Mouse (Mus musculus) hindbrain, embryonic 16.5 days (tissue): ENCODE measurements at regions not wholly inside any gene's neighbourhood (a gene's known extent, or its start where the extent isn't known, plus 50 kb on each side); places are given as distances from the start of the nearest gene placed in this dataset.

Source experiments
- ATAC-seq: fragments of 200-750 bp; cut with Nextera tagmentation; 2 replicates; pipeline ENCODE4 v1.8.0; 2017; ENCODE audit warnings: moderate TSS enrichment, moderate library complexity
- H3K27ac ChIP-seq: fragments of 300-500 bp; sonication (generic); 2 replicates; pipeline ENCODE4 v1.5.1; 2014; ENCODE audit warnings: low read depth, mild to moderate bottlenecking, control low read depth, low read length, moderate library complexity
- H3K27me3 ChIP-seq: fragments of 300-500 bp; sonication (generic); replicated peaks from 2 replicates; pipeline ENCODE4 v1.6.1; 2014; ENCODE audit warnings: low read length; ENCODE audit not compliant: control insufficient read depth, insufficient read depth
- H3K36me3 ChIP-seq: fragments of 300-500 bp; sonication (generic); 2 replicates; pipeline ENCODE4 v1.6.1; 2014; ENCODE audit warnings: mild to moderate bottlenecking, low read length, moderate library complexity, mixed read lengths; ENCODE audit not compliant: control insufficient read depth, insufficient read depth
- H3K4me1 ChIP-seq: fragments of 300-500 bp; sonication (generic); 2 replicates; pipeline ENCODE4 v1.6.1; 2014; ENCODE audit warnings: low read depth, low read length; ENCODE audit not compliant: control insufficient read depth, insufficient read depth
- H3K4me2 ChIP-seq: fragments of 300-500 bp; sonication (generic); 2 replicates; pipeline ENCODE4 v1.6.1; 2014; ENCODE audit warnings: mild to moderate bottlenecking, low read length, control low read depth, moderate library complexity
- H3K4me3 ChIP-seq: fragments of 300-500 bp; sonication (generic); 2 replicates; pipeline ENCODE4 v1.5.1; 2014; ENCODE audit warnings: mild to moderate bottlenecking, low read length, control low read depth, moderate library complexity
- H3K9ac ChIP-seq: fragments of 300-500 bp; sonication (generic); 2 replicates; pipeline ENCODE4 v1.6.1; 2014; ENCODE audit warnings: low read depth, mild to moderate bottlenecking, control low read depth, low read length, moderate library complexity
- H3K9me3 ChIP-seq: fragments of 300-500 bp; sonication (generic); 2 replicates; pipeline ENCODE4 v1.6.1; 2014; ENCODE audit warnings: mild to moderate bottlenecking, low read length, moderate library complexity; ENCODE audit not compliant: control insufficient read depth
- WGBS: fragments of 180-500 bp; shearing (Covaris S2); extraction: QIAGEN DNeasy Blood & Tissue Kit; methylation state at CpG from one replicate; pipeline ENCODE4 v1.1.7; 2014; 5-methylcytosine and 5-hydroxymethylcytosine counted together

GRCm38 (mm10) chr7:88214713-88215198, 63.1 kb upstream of the Ctsc start:
- no peak for ATAC-seq
- Histone ChIP-seq H3K9ac (no peak overlapping the region), H3K4me3 (no peak overlapping the region), H3K27me3 (no peaks in the 10 kb centered on the region), H3K9me3 (no peaks in the 10 kb centered on the region), H3K4me1 (no peaks in the 10 kb centered on the region), H3K27ac (no peak overlapping the region), H3K36me3 (no peaks in the 10 kb centered on the region), H3K4me2 (no peak overlapping the region)
- 44% methylated on average over 2 of the region's 2 CpGs for WGBS

GRCm38 (mm10) chr7:88215425-88215824, 62.5 kb upstream of the Ctsc start:
- WGBS = 96% methylated on average over 1 of the region's 1 CpGs
- Histone ChIP-seq H3K27ac (no peak overlapping the region), H3K4me2 (no peak overlapping the region), H3K27me3 (no peaks in the 10 kb centered on the region), H3K36me3 (no peaks in the 10 kb centered on the region), H3K4me3 (no peak overlapping the region), H3K9ac (no peak overlapping the region), H3K9me3 (no peaks in the 10 kb centered on the region), H3K4me1 (no peaks in the 10 kb centered on the region)
- ATAC-seq = no peak

DNA sequence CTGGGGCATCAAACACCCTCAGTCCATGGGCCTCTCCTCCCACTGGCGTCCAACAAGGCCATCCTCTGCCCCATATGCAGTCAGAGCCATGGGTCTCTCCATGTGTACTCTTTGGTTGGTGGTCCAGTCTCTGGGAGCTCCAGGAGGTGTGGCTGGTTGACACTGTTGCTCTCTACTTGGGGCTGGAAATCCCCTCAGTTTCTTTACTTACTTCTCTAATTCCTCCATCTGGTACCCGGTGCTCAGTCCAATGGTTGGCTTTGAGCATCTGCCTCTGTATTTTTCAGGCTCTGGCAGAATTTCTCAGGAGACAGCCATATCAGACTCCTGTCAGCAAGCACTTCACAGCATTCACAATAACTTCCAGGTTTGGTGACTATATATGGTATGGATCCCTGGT, 55.7 kb upstream of the Ctsc start:
- Histone ChIP-seq H3K36me3 (no peaks in the 10 kb centered on the region), H3K9ac (no peak overlapping the region), H3K27ac (no peak overlapping the region), H3K9me3 (no peaks in the 10 kb centered on the region), H3K4me1 (no peaks in the 10 kb centered on the region), H3K4me2 (no peak overlapping the region), H3K27me3 (no peaks in the 10 kb centered on the region), H3K4me3 (no peak overlapping the region)
- 88% methylated on average over 2 of the region's 2 CpGs for WGBS
- ATAC-seq = no peak

DNA sequence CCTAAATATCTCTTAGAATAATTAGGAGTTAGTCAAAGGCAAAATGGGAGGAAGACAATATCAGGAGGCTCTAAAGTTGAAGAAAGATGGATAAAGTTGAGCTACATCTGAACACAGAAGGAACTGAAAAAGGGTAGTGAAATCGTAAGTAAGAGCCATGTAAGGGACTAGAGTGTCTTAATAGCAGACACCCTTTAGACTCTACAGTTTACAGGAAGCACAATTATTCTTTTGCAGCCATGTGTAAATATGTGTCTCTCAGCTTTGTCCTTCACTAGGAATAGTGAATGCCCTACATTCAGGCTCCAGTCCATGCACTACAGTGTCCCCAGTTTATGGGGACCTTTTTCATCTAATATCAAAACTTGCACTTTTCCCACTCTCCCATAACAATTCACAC, 52.1 kb upstream of the Ctsc start:
- Histone ChIP-seq H3K27ac (no peak overlapping the region), H3K4me1 (no peaks in the 10 kb centered on the region), H3K9me3 (no peaks in the 10 kb centered on the region), H3K9ac (no peak overlapping the region), H3K36me3 (no peaks in the 10 kb centered on the region), H3K27me3 (no peaks in the 10 kb centered on the region), H3K4me3 (no peak overlapping the region), H3K4me2 (no peak overlapping the region)
- ATAC-seq = no peak
- 66% methylated on average over 1 of the region's 1 CpGs for WGBS
